Mouse (Mus musculus): ENCODE measurements at regions not wholly inside any gene's neighbourhood (a gene's known extent, or its start where the extent isn't known, plus 50 kb on each side); places are given as distances from the start of the nearest gene placed in this dataset.

GRCm38 (mm10) chr10:126320831-126321230 lies 354.9 kb downstream of the Lrig3 start:
- TF ChIP-seq GATA1 (IDR thresholded peaks at IDR 0.05; ENCODE audit: low read length), result no peak
- TF ChIP-seq TAL1 (IDR thresholded peaks at IDR 0.05; ENCODE audit: low read length), result no peak

Data from erythroblast, embryonic 14.5 days (primary cell).